Comparison of ENCODE assay signal across 39 mouse cellular contexts in genomic region chr11:4601890-4602289, GRCm38 (mm10). TPM values are rescaled to one million over a fixed set of nuclear protein-coding genes. Genes with fewer than 3 reads are reported as not detected.
"Had no signal": no experiment of that assay in that cellular context is flagged by ENCODE, and none has a peak within 500 bp of the region (broad histone marks: within the 10 kb centered on the region; RNA-seq: fewer than 3 reads in every experiment).

No protein-coding gene starts in this region.

- H3K4me2 ChIP-seq: heart, embryonic 12.5 days; hindbrain, embryonic 12.5 days; hindbrain, embryonic 14.5 days; intestine, embryonic 15.5 days; limb, embryonic 12.5 days; liver, embryonic 11.5 days; liver, embryonic 13.5 days; liver, embryonic 15.5 days had no signal

- H3K4me3 ChIP-seq: heart, embryonic 12.5 days; hindbrain, embryonic 10.5 days; hindbrain, embryonic 12.5 days; intestine, embryonic 15.5 days; layer of hippocampus, adult 2 months; left cerebral cortex, adult 2 months; limb, embryonic 10.5 days; limb, embryonic 12.5 days; liver, embryonic 13.5 days; liver, embryonic 15.5 days had no signal

- H3K27me3 ChIP-seq: heart, embryonic 12.5 days; hindbrain, embryonic 12.5 days; intestine, embryonic 15.5 days; limb, embryonic 12.5 days had no signal

- H3K36me3 ChIP-seq: heart, embryonic 12.5 days; hindbrain, embryonic 10.5 days; hindbrain, embryonic 12.5 days; intestine, embryonic 15.5 days; limb, embryonic 10.5 days; limb, embryonic 12.5 days; liver, embryonic 13.5 days; liver, embryonic 15.5 days had no signal

- DNase-seq: gastrocnemius, postnatal 14 days; heart, adult 18-20 months; heart, postnatal 10 days; heart, postnatal 4 days; kidney, adult 18-20 months; kidney, adult 8-10 months; kidney, postnatal 10 days; kidney, postnatal 25 days; kidney, postnatal 4 days; liver; liver, embryonic 13.5 days; liver, postnatal 0 days had no signal

- H3K27ac ChIP-seq: hindbrain, embryonic 10.5 days; hindbrain, embryonic 12.5 days; hindbrain, embryonic 14.5 days; intestine, embryonic 15.5 days; layer of hippocampus, adult 2 months; left cerebral cortex, adult 2 months; limb, embryonic 10.5 days; limb, embryonic 12.5 days; liver, embryonic 13.5 days; liver, embryonic 15.5 days had no signal

- H3K9ac ChIP-seq: heart, embryonic 12.5 days; hindbrain, embryonic 12.5 days; hindbrain, embryonic 14.5 days; intestine, embryonic 15.5 days; limb, embryonic 12.5 days; liver, embryonic 13.5 days; liver, embryonic 15.5 days; liver, postnatal 0 days had no signal

- ATAC-seq: inflammation-experienced regulatory T-cells, adult 6 months; intestine, embryonic 15.5 days; intestine, postnatal 0 days; liver, postnatal 0 days had no signal

- H3K9me3 ChIP-seq: heart, embryonic 12.5 days; hindbrain, embryonic 10.5 days; hindbrain, embryonic 12.5 days; intestine, embryonic 15.5 days; limb, embryonic 10.5 days; limb, embryonic 12.5 days; liver, embryonic 13.5 days; liver, embryonic 15.5 days had no signal

RNA-seq across cellular contexts. Expression of gene Gm11032, which starts 18.0 kb away (rescaled TPM):
- total RNA-seq: gastrocnemius, adult 8-10 months; gastrocnemius, postnatal 14 days; gastrocnemius, postnatal 4 days; granulocyte monocyte progenitor cell, adult 5-6 weeks; heart, adult 18-20 months; heart, postnatal 10 days; heart, postnatal 25 days; heart, postnatal 4 days; layer of hippocampus, adult 2 months; layer of hippocampus, postnatal 10 days; layer of hippocampus, postnatal 25 days; left cerebral cortex, adult 2 months; left cerebral cortex, postnatal 14 days; left cerebral cortex, postnatal 36 days had no signal
- polyA plus RNA-seq: heart, embryonic 12.5 days; heart, embryonic 14.5 days; heart, embryonic 16.5 days; hindbrain, embryonic 10.5 days; hindbrain, embryonic 12.5 days; hindbrain, embryonic 14.5 days; hindbrain, embryonic 16.5 days; inflammation-experienced regulatory T-cells, adult 6 months; intestine, embryonic 15.5 days; intestine, postnatal 0 days; kidney, embryonic 14.5 days; kidney, embryonic 16.5 days; limb, embryonic 10.5 days; limb, embryonic 12.5 days; limb, embryonic 14.5 days; liver, embryonic 11.5 days; liver, embryonic 13.5 days; liver, embryonic 15.5 days; liver, postnatal 0 days had no signal
